Mouse (Mus musculus) MEL (cell line): ENCODE data around the gene Ndrg4. TPM values are rescaled to one million over a fixed set of nuclear protein-coding genes. Genes with fewer than 3 reads are reported as not detected.
A peak's percentile ranks its signal among the peaks of the same experiment; 100 is the strongest.

Experiments
- DNase-seq: peaks from one replicate; pipeline ENCODE4 v3.0.0; 2011; ENCODE audit warnings: low read depth, low spot score
- H3K27ac ChIP-seq: 2 replicates; pipeline ENCODE4 v1.5.1; 2012; ENCODE audit warnings: low read depth, mild to moderate bottlenecking, control low read depth, low read length, moderate library complexity; ENCODE audit not compliant: control insufficient read depth
- H3K27me3 ChIP-seq, 2 experiments: fragments of 150-350 bp in 1 of 2; sonication (generic) in 1 of 2; 2 replicates each; pipeline ENCODE4 v1.6.1; 2012; ENCODE audit warnings: low read length in 2 of 2, mild to moderate bottlenecking in 2 of 2, improper control_type of control experiment in 1 of 2, moderate library complexity in 1 of 2; ENCODE audit not compliant: insufficient read depth in 2 of 2, control insufficient read depth in 1 of 2
- H3K36me3 ChIP-seq, 2 experiments: 2 replicates each; pipeline ENCODE4 v1.6.1; 2012 to 2014; ENCODE audit warnings: low read length in 2 of 2, improper control_type of control experiment in 1 of 2, inconsistent platforms in 1 of 2, mild to moderate bottlenecking in 1 of 2; ENCODE audit not compliant: insufficient read depth in 2 of 2, control insufficient read depth in 1 of 2
- H3K4me1 ChIP-seq, 2 experiments: fragments of 150-350 bp in 1 of 2; sonication (generic) in 1 of 2; 2 replicates each; pipeline ENCODE4 v1.6.1; 2012; ENCODE audit warnings: low read length in 2 of 2, improper control_type of control experiment in 1 of 2, mild to moderate bottlenecking in 1 of 2; ENCODE audit not compliant: insufficient read depth in 2 of 2, control insufficient read depth in 1 of 2
- H3K4me3 ChIP-seq, 2 experiments: fragments of 150-350 bp in 1 of 2; sonication (generic) in 1 of 2; 2 replicates each; pipeline ENCODE4 v1.5.1; 2012; ENCODE audit warnings: low read depth in 2 of 2, low read length in 2 of 2, mild to moderate bottlenecking in 2 of 2, moderate library complexity in 2 of 2, control low read depth in 1 of 2, improper control_type of control experiment in 1 of 2; ENCODE audit not compliant: control insufficient read depth in 1 of 2, insufficient read depth in 1 of 2
- H3K79me2 ChIP-seq: 2 replicates; pipeline ENCODE4 v1.6.1; 2012; ENCODE audit warnings: mild to moderate bottlenecking, low read length, moderate library complexity; ENCODE audit not compliant: control insufficient read depth, poor library complexity, insufficient read depth
- H3K9ac ChIP-seq: 2 replicates; pipeline ENCODE4 v1.6.1; 2012; ENCODE audit warnings: low read depth, mild to moderate bottlenecking, control low read depth, low read length, moderate library complexity; ENCODE audit not compliant: control insufficient read depth, poor library complexity, severe bottlenecking
- H3K9me3 ChIP-seq: fragments of 150-350 bp; sonication (generic); replicated peaks from 2 replicates; pipeline ENCODE4 v1.6.1; 2012; ENCODE audit warnings: mild to moderate bottlenecking, low read length, improper control_type of control experiment, moderate library complexity; ENCODE audit not compliant: insufficient read depth
- BHLHE40 ChIP-seq: IDR thresholded peaks from 2 replicates; pipeline ENCODE4 v1.6.1; 2012; ENCODE audit warnings: low read depth, mild to moderate bottlenecking, inconsistent platforms, low read length, improper control_type of control experiment, borderline replicate concordance
- CHD1 ChIP-seq: IDR thresholded peaks from 2 replicates; pipeline ENCODE4 v1.6.1; 2012; ENCODE audit warnings: low read depth, mild to moderate bottlenecking, inconsistent platforms, low read length, improper control_type of control experiment
- CHD2 ChIP-seq: IDR thresholded peaks from 2 replicates; pipeline ENCODE4 v1.6.1; 2011; ENCODE audit warnings: low read length, improper control_type of control experiment
- E2F4 ChIP-seq: IDR thresholded peaks from 2 replicates; pipeline ENCODE4 v1.6.1; 2011; ENCODE audit warnings: low read depth, low read length, improper control_type of control experiment, borderline replicate concordance
- ELF1 ChIP-seq: IDR thresholded peaks from 2 replicates; pipeline ENCODE4 v1.6.1; 2014; ENCODE audit warnings: low read depth, mild to moderate bottlenecking, inconsistent platforms, low read length, improper control_type of control experiment, moderate library complexity
- EP300 ChIP-seq, 2 experiments: IDR thresholded peaks; 2 replicates each; pipeline ENCODE4 v1.6.1; 2011; ENCODE audit warnings: improper control_type of control experiment in 2 of 2, low read length in 2 of 2, low read depth in 1 of 2, mild to moderate bottlenecking in 1 of 2
- ETS1 ChIP-seq: IDR thresholded peaks from 2 replicates; pipeline ENCODE4 v1.6.1; 2012; ENCODE audit warnings: low read depth, mild to moderate bottlenecking, inconsistent platforms, low read length, improper control_type of control experiment, moderate library complexity
- HCFC1 ChIP-seq: IDR thresholded peaks from 2 replicates; pipeline ENCODE4 v1.6.1; 2012; ENCODE audit warnings: low read depth, mild to moderate bottlenecking, inconsistent platforms, low read length, improper control_type of control experiment, moderate library complexity
- JUND ChIP-seq: IDR thresholded peaks from 2 replicates; pipeline ENCODE4 v1.6.1; 2011; ENCODE audit warnings: low read depth, mild to moderate bottlenecking, improper control_type of control experiment, low read length
- KAT2A ChIP-seq: conservative IDR thresholded peaks from 2 replicates; pipeline ENCODE4 v1.6.1; 2012; ENCODE audit warnings: low read depth, low read length, improper control_type of control experiment, inconsistent platforms
- MAFK ChIP-seq: IDR thresholded peaks from 2 replicates; pipeline ENCODE4 v1.6.1; 2011; ENCODE audit warnings: low read depth, mild to moderate bottlenecking, low read length, improper control_type of control experiment, borderline replicate concordance
- MAX ChIP-seq: IDR thresholded peaks from 2 replicates; pipeline ENCODE4 v1.6.1; 2011; ENCODE audit warnings: low read length, improper control_type of control experiment
- MAZ ChIP-seq: IDR thresholded peaks from 2 replicates; pipeline ENCODE4 v1.6.1; 2012; ENCODE audit warnings: low read depth, mild to moderate bottlenecking, inconsistent platforms, low read length, improper control_type of control experiment
- MEF2A ChIP-seq: IDR thresholded peaks from 2 replicates; pipeline ENCODE4 v1.6.1; 2014; ENCODE audit warnings: low read depth, mild to moderate bottlenecking, inconsistent platforms, low read length, improper control_type of control experiment; ENCODE audit not compliant: poor library complexity, insufficient replicate concordance, severe bottlenecking; ENCODE audit errors: extremely low read depth
- MXI1 ChIP-seq: IDR thresholded peaks from 2 replicates; pipeline ENCODE4 v1.6.1; 2011; ENCODE audit warnings: mild to moderate bottlenecking, low read depth, low read length, improper control_type of control experiment
- MYB ChIP-seq: IDR thresholded peaks from 2 replicates; pipeline ENCODE4 v1.6.1; 2011; ENCODE audit warnings: mild to moderate bottlenecking, low read depth, low read length, improper control_type of control experiment
- MYC ChIP-seq: IDR thresholded peaks from 2 replicates; pipeline ENCODE4 v1.6.1; 2011; ENCODE audit warnings: low read depth, mild to moderate bottlenecking, low read length, improper control_type of control experiment, moderate library complexity
- NRF1 ChIP-seq: IDR thresholded peaks from 2 replicates; pipeline ENCODE4 v1.6.1; 2014; ENCODE audit warnings: low read depth, mild to moderate bottlenecking, inconsistent platforms, low read length, improper control_type of control experiment, moderate library complexity; ENCODE audit not compliant: poor library complexity, insufficient read depth, severe bottlenecking
- POLR2AphosphoS2 ChIP-seq: IDR thresholded peaks from 2 replicates; pipeline ENCODE4 v1.6.1; 2011; ENCODE audit warnings: low read length, improper control_type of control experiment
- SIN3A ChIP-seq: IDR thresholded peaks from 2 replicates; pipeline ENCODE4 v1.6.1; 2012; ENCODE audit warnings: low read length, improper control_type of control experiment, inconsistent platforms
- TAL1 ChIP-seq: IDR thresholded peaks from 2 replicates; pipeline ENCODE4 v1.6.1; 2012; ENCODE audit warnings: mild to moderate bottlenecking, inconsistent platforms, low read length, moderate library complexity, mixed read lengths
- TBP ChIP-seq: IDR thresholded peaks from 2 replicates; pipeline ENCODE4 v1.8.0; 2011; ENCODE audit warnings: low read depth, low read length, improper control_type of control experiment
- TCF12 ChIP-seq: IDR thresholded peaks from 2 replicates; pipeline ENCODE4 v1.6.1; 2014; ENCODE audit warnings: low read depth, mild to moderate bottlenecking, inconsistent platforms, low read length, improper control_type of control experiment, moderate library complexity
- USF1 ChIP-seq: IDR thresholded peaks from 2 replicates; pipeline ENCODE4 v1.6.1; 2014; ENCODE audit warnings: low read depth, mild to moderate bottlenecking, inconsistent platforms, low read length, improper control_type of control experiment, moderate library complexity
- USF2 ChIP-seq, 2 experiments: IDR thresholded peaks; 2 replicates each; pipeline ENCODE4 v1.6.1; 2011 to 2012; ENCODE audit warnings: improper control_type of control experiment in 2 of 2, low read length in 2 of 2, borderline replicate concordance in 1 of 2, inconsistent platforms in 1 of 2, low read depth in 1 of 2, mild to moderate bottlenecking in 1 of 2; ENCODE audit not compliant: insufficient read depth in 1 of 2
- ZC3H11A ChIP-seq: IDR thresholded peaks from 2 replicates; pipeline ENCODE4 v1.6.1; 2012; ENCODE audit warnings: low read depth, mild to moderate bottlenecking, inconsistent platforms, low read length, improper control_type of control experiment
- ZKSCAN1 ChIP-seq: IDR thresholded peaks from 2 replicates; pipeline ENCODE4 v1.6.1; 2012; ENCODE audit warnings: low read depth, mild to moderate bottlenecking, inconsistent platforms, low read length, improper control_type of control experiment, moderate library complexity
- ZMIZ1 ChIP-seq: IDR thresholded peaks from 2 replicates; pipeline ENCODE4 v1.6.1; 2012; ENCODE audit warnings: low read depth, mild to moderate bottlenecking, inconsistent platforms, low read length, improper control_type of control experiment, moderate library complexity
- ZNF384 ChIP-seq: IDR thresholded peaks from 2 replicates; pipeline ENCODE4 v1.6.1; 2012; ENCODE audit warnings: low read depth, mild to moderate bottlenecking, inconsistent platforms, low read length, improper control_type of control experiment
- polyA plus RNA-seq, 2 experiments: library from polyadenylated mRNA; stranded (reverse) in 1 of 2; unstranded in 1 of 2; fragments of >175 nt in 1 of 2; fragments of >200 nt in 1 of 2; gene quantifications; 2 replicates each; pipeline versions ENCODE4 v1.2.1 to v1.2.4; 2012; ENCODE audit warnings: low replicate concordance in 2 of 2, low read depth in 1 of 2; ENCODE audit not compliant: insufficient read length in 2 of 2, insufficient read depth in 1 of 2, missing spikeins in 1 of 2
- total RNA-seq: library from RNA; depleted of rRNA; stranded (reverse); fragments of 300-350 nt; gene quantifications from 2 replicates; pipeline ENCODE4 v1.2.3, GENCODE M21; 2012

The Ndrg4 gene
- total and polyA plus RNA-seq, 3 experiments, result 0.15 to 0.28 TPM; not detected in 1

- TF ChIP-seq ELF1, result peak; percentile 38; the same call in 1 of the 2 replicates
- no peak for TF ChIP-seq ZKSCAN1
- TF ChIP-seq E2F4, result no peak
- no peak for TF ChIP-seq TBP
Measured at GRCm38 (mm10) chr8:95713100-95714010, 36.6 kb downstream of the Ndrg4 start (continued).

GRCm38 (mm10) chr8:95714367-95714766 is 37.6 kb downstream of the Ndrg4 start:
- Histone ChIP-seq H3K9me3 (no peaks in the 10 kb centered on the region), H3K36me3 (peaks cover 0 to 15% of the 10 kb centered on the region in 2 experiments; a peak in 3 of 4 replicates)

GRCm38 (mm10) chr8:95714837-95715413 is 38.1 kb downstream of the Ndrg4 start:
- peaks cover 18% of the 10 kb centered on the region for H3K79me2 ChIP-seq
- H3K4me3 ChIP-seq, result peak overlapping the region; percentile 77 to 80
- no peaks in the 10 kb centered on the region for H3K9me3 ChIP-seq
- H3K27me3 ChIP-seq, result no peaks in the 10 kb centered on the region
- H3K27ac ChIP-seq, result peak overlapping the region; percentile 79
- H3K36me3 ChIP-seq, result peaks cover 2 to 15% of the 10 kb centered on the region in 2 experiments; a peak in 3 of 4 replicates
- peak overlapping the region; percentile 70 for H3K9ac ChIP-seq
- peaks cover 6 to 14% of the 10 kb centered on the region in 2 experiments for H3K4me1 ChIP-seq
- peak; percentile 78 for DNase-seq
- TF ChIP-seq NRF1 (no peak), USF2 (IDR thresholded peaks at IDR 0.05; ENCODE audit: borderline replicate concordance in 1 of 2, insufficient read depth in 1 of 2, low read depth in 1 of 2, low read length in 2 of 2) (no peak), ETS1 (peak; percentile 37; the same call in 1 of the 2 replicates), ZC3H11A (no peak), HCFC1 (0 out of 2 replicates have a peak, but pooled peaks have one; percentile 10), MXI1 (peak; percentile 25; the same call in 1 of the 2 replicates), MAZ (0 out of 2 replicates have a peak, but pooled peaks have one; percentile 54), KAT2A (no peak), EP300 (IDR thresholded peaks at IDR 0.05; ENCODE audit: low read depth in 1 of 2, low read length in 2 of 2) (peak; percentile 39 to 45; a peak in 3 of 4 replicates), MYC (0 out of 2 replicates have a peak, but pooled peaks have one; percentile 3), TCF12 (peak; percentile 47; the same call in 1 of the 2 replicates), SIN3A (0 out of 2 replicates have a peak, but pooled peaks have one; percentile 44), MAFK (0 out of 2 replicates have a peak, but pooled peaks have one; percentile 10), TAL1 (no peak)

More at GRCm38 (mm10) chr8:95714367-95714766, 37.6 kb downstream of the Ndrg4 start:
- Histone ChIP-seq H3K79me2 (peaks cover 18% of the 10 kb centered on the region), H3K4me1 (peaks cover 6 to 14% of the 10 kb centered on the region in 2 experiments), H3K27me3 (no peaks in the 10 kb centered on the region)
- peak; percentile 55 for DNase-seq
- TF ChIP-seq USF1, result peak; percentile 37; the same call in 1 of the 2 replicates
- TF ChIP-seq MAX, result peak; percentile 38; the same call in 1 of the 2 replicates
- TF ChIP-seq ZMIZ1, result no peak
- TF ChIP-seq EP300 (IDR thresholded peaks at IDR 0.05; ENCODE audit: low read depth in 1 of 2, low read length in 2 of 2), result no peak
- TF ChIP-seq MAZ, result no peak
- no peak for TF ChIP-seq TBP
- no peak for TF ChIP-seq CHD2
- peak; percentile 42; the same call in 1 of the 2 replicates for TF ChIP-seq MXI1
- TF ChIP-seq BHLHE40, result peak; percentile 86
- no peak for TF ChIP-seq MYB
- TF ChIP-seq NRF1, result no peak
- peak; percentile 36; the same call in 1 of the 2 replicates for TF ChIP-seq MYC
- TF ChIP-seq TAL1, result no peak
- TF ChIP-seq CHD1, result no peak
- no peak for TF ChIP-seq ZNF384
- TF ChIP-seq POLR2AphosphoS2, result no peak
- no peak for TF ChIP-seq MEF2A
- no peak for TF ChIP-seq JUND
- TF ChIP-seq, all 39 proteins: peak for 5
- peak overlapping the region; percentile 7 to 77; a peak in 3 of 4 replicates for H3K4me3 ChIP-seq
- peak overlapping the region; percentile 66 for H3K27ac ChIP-seq
- H3K9ac ChIP-seq, result peak overlapping the region; percentile 24
